Mouse (Mus musculus): ENCODE measurements at regions not wholly inside any gene's neighbourhood (a gene's known extent, or its start where the extent isn't known, plus 50 kb on each side); places are given as distances from the start of the nearest gene placed in this dataset.
A peak's percentile ranks its signal among the peaks of the same experiment; 100 is the strongest.

- Histone ChIP-seq H3K9ac (ENCODE audit: low read depth, low read length) (no peak overlapping the region), H3K27ac (ENCODE audit: low read depth, low read length) (no peak overlapping the region), H3K9me3 (ENCODE audit: control insufficient read depth, low read length) (no peaks in the 10 kb centered on the region), H3K4me2 (ENCODE audit: low read length) (no peak overlapping the region), H3K4me3 (ENCODE audit: low read length) (no peak overlapping the region), H3K27me3 (replicated peaks; ENCODE audit: control insufficient read depth, insufficient read depth, low read length) (no peaks in the 10 kb centered on the region), H3K36me3 (ENCODE audit: control insufficient read depth, insufficient read depth, low read length) (no peaks in the 10 kb centered on the region), H3K4me1 (ENCODE audit: control insufficient read depth, insufficient read depth, low read depth, low read length) (no peaks in the 10 kb centered on the region)
- 74% methylated on average over 2 of the region's 2 CpGs for WGBS
- ATAC-seq: no peak
Measured at GRCm38 (mm10) chr15:60762071-60762470, 91.5 kb downstream of the Fam84b start.

- Histone ChIP-seq H3K9ac (ENCODE audit: low read depth, low read length) (no peak overlapping the region), H3K4me2 (ENCODE audit: low read length) (no peak overlapping the region), H3K27ac (ENCODE audit: low read depth, low read length) (no peak overlapping the region), H3K4me1 (ENCODE audit: control insufficient read depth, insufficient read depth, low read depth, low read length) (no peaks in the 10 kb centered on the region), H3K36me3 (ENCODE audit: control insufficient read depth, insufficient read depth, low read length) (no peaks in the 10 kb centered on the region), H3K4me3 (ENCODE audit: low read length) (no peak overlapping the region), H3K27me3 (replicated peaks; ENCODE audit: control insufficient read depth, insufficient read depth, low read length) (no peaks in the 10 kb centered on the region), H3K9me3 (ENCODE audit: control insufficient read depth, low read length) (no peaks in the 10 kb centered on the region)
- 32% methylated on average over 6 of the region's 6 CpGs for WGBS
- peak; percentile 60 for ATAC-seq
Measured at GRCm38 (mm10) chr15:60760015-60760437, 93.6 kb downstream of the Fam84b start.

- no peaks in the 10 kb centered on the region for H3K9me3 ChIP-seq (ENCODE audit: control insufficient read depth, low read length)
- no peak for ATAC-seq
- H3K9ac ChIP-seq (ENCODE audit: low read depth, low read length): no peak overlapping the region
- H3K4me1 ChIP-seq (ENCODE audit: control insufficient read depth, insufficient read depth, low read depth, low read length): no peaks in the 10 kb centered on the region
- H3K4me3 ChIP-seq (ENCODE audit: low read length): no peak overlapping the region
- no peaks in the 10 kb centered on the region for H3K36me3 ChIP-seq (ENCODE audit: control insufficient read depth, insufficient read depth, low read length)
- H3K27me3 ChIP-seq (replicated peaks; ENCODE audit: control insufficient read depth, insufficient read depth, low read length): no peaks in the 10 kb centered on the region
- H3K27ac ChIP-seq (ENCODE audit: low read depth, low read length): no peak overlapping the region
- H3K4me2 ChIP-seq (ENCODE audit: low read length): no peak overlapping the region
- 88% methylated on average over 5 of the region's 5 CpGs for WGBS
Measured at GRCm38 (mm10) chr15:60754246-60754645, 99.3 kb downstream of the Fam84b start.

- 79% methylated on average over 2 of the region's 2 CpGs for WGBS
- Histone ChIP-seq H3K4me2 (ENCODE audit: low read length) (no peak overlapping the region), H3K9me3 (ENCODE audit: control insufficient read depth, low read length) (no peaks in the 10 kb centered on the region), H3K4me1 (ENCODE audit: control insufficient read depth, insufficient read depth, low read depth, low read length) (no peaks in the 10 kb centered on the region), H3K4me3 (ENCODE audit: low read length) (no peak overlapping the region), H3K9ac (ENCODE audit: low read depth, low read length) (no peak overlapping the region), H3K27ac (ENCODE audit: low read depth, low read length) (no peak overlapping the region), H3K27me3 (replicated peaks; ENCODE audit: control insufficient read depth, insufficient read depth, low read length) (no peaks in the 10 kb centered on the region), H3K36me3 (ENCODE audit: control insufficient read depth, insufficient read depth, low read length) (no peaks in the 10 kb centered on the region)
- ATAC-seq: no peak
Measured at GRCm38 (mm10) chr15:60739598-60739997, 114.0 kb downstream of the Fam84b start.

- no peaks in the 10 kb centered on the region for H3K36me3 ChIP-seq (ENCODE audit: control insufficient read depth, insufficient read depth, low read length)
- WGBS: 92% methylated on average over 3 of the region's 3 CpGs
- H3K4me3 ChIP-seq (ENCODE audit: low read length): no peak overlapping the region
- H3K4me1 ChIP-seq (ENCODE audit: control insufficient read depth, insufficient read depth, low read depth, low read length): no peaks in the 10 kb centered on the region
- no peak for ATAC-seq
- no peak overlapping the region for H3K9ac ChIP-seq (ENCODE audit: low read depth, low read length)
- H3K27me3 ChIP-seq (replicated peaks; ENCODE audit: control insufficient read depth, insufficient read depth, low read length): no peaks in the 10 kb centered on the region
- no peak overlapping the region for H3K27ac ChIP-seq (ENCODE audit: low read depth, low read length)
- no peak overlapping the region for H3K4me2 ChIP-seq (ENCODE audit: low read length)
- H3K9me3 ChIP-seq (ENCODE audit: control insufficient read depth, low read length): no peaks in the 10 kb centered on the region
Measured at GRCm38 (mm10) chr15:60738258-60738657, 115.3 kb downstream of the Fam84b start.

- no peaks in the 10 kb centered on the region for H3K27me3 ChIP-seq (replicated peaks; ENCODE audit: control insufficient read depth, insufficient read depth, low read length)
- no peaks in the 10 kb centered on the region for H3K36me3 ChIP-seq (ENCODE audit: control insufficient read depth, insufficient read depth, low read length)
- H3K9me3 ChIP-seq (ENCODE audit: control insufficient read depth, low read length): no peaks in the 10 kb centered on the region
- H3K27ac ChIP-seq (ENCODE audit: low read depth, low read length): no peak overlapping the region
- ATAC-seq: no peak
- no peaks in the 10 kb centered on the region for H3K4me1 ChIP-seq (ENCODE audit: control insufficient read depth, insufficient read depth, low read depth, low read length)
- no peak overlapping the region for H3K4me3 ChIP-seq (ENCODE audit: low read length)
- no peak overlapping the region for H3K9ac ChIP-seq (ENCODE audit: low read depth, low read length)
- no peak overlapping the region for H3K4me2 ChIP-seq (ENCODE audit: low read length)
Measured at GRCm38 (mm10) chr15:60732416-60732815, 121.2 kb downstream of the Fam84b start.

- H3K27ac ChIP-seq (ENCODE audit: low read depth, low read length): no peak overlapping the region
- H3K4me1 ChIP-seq (ENCODE audit: control insufficient read depth, insufficient read depth, low read depth, low read length): no peaks in the 10 kb centered on the region
- 48% methylated on average over 9 of the region's 9 CpGs for WGBS
- H3K36me3 ChIP-seq (ENCODE audit: control insufficient read depth, insufficient read depth, low read length): no peaks in the 10 kb centered on the region
- ATAC-seq: no peak
- no peaks in the 10 kb centered on the region for H3K27me3 ChIP-seq (replicated peaks; ENCODE audit: control insufficient read depth, insufficient read depth, low read length)
- no peak overlapping the region for H3K9ac ChIP-seq (ENCODE audit: low read depth, low read length)
- H3K4me2 ChIP-seq (ENCODE audit: low read length): no peak overlapping the region
- H3K4me3 ChIP-seq (ENCODE audit: low read length): no peak overlapping the region
- no peaks in the 10 kb centered on the region for H3K9me3 ChIP-seq (ENCODE audit: control insufficient read depth, low read length)
Measured at GRCm38 (mm10) chr15:60728754-60729153, 124.8 kb downstream of the Fam84b start.

GRCm38 (mm10) chr15:60728337-60728736 lies 125.2 kb downstream of the Fam84b start:
- WGBS: 75% methylated on average over 4 of the region's 4 CpGs
- ATAC-seq: no peak
- H3K27ac ChIP-seq (ENCODE audit: low read depth, low read length): no peak overlapping the region
- no peak overlapping the region for H3K4me2 ChIP-seq (ENCODE audit: low read length)
- H3K4me3 ChIP-seq (ENCODE audit: low read length): no peak overlapping the region
- H3K27me3 ChIP-seq (replicated peaks; ENCODE audit: control insufficient read depth, insufficient read depth, low read length): no peaks in the 10 kb centered on the region
- no peaks in the 10 kb centered on the region for H3K9me3 ChIP-seq (ENCODE audit: control insufficient read depth, low read length)
- H3K4me1 ChIP-seq (ENCODE audit: control insufficient read depth, insufficient read depth, low read depth, low read length): no peaks in the 10 kb centered on the region
- H3K9ac ChIP-seq (ENCODE audit: low read depth, low read length): no peak overlapping the region
- H3K36me3 ChIP-seq (ENCODE audit: control insufficient read depth, insufficient read depth, low read length): no peaks in the 10 kb centered on the region

GRCm38 (mm10) chr15:60719332-60719731 lies 134.2 kb downstream of the Fam84b start:
- Histone ChIP-seq H3K4me3 (ENCODE audit: low read length) (no peak overlapping the region), H3K9me3 (ENCODE audit: control insufficient read depth, low read length) (no peaks in the 10 kb centered on the region), H3K4me2 (ENCODE audit: low read length) (no peak overlapping the region), H3K27me3 (replicated peaks; ENCODE audit: control insufficient read depth, insufficient read depth, low read length) (no peaks in the 10 kb centered on the region), H3K9ac (ENCODE audit: low read depth, low read length) (no peak overlapping the region), H3K36me3 (ENCODE audit: control insufficient read depth, insufficient read depth, low read length) (no peaks in the 10 kb centered on the region), H3K4me1 (ENCODE audit: control insufficient read depth, insufficient read depth, low read depth, low read length) (no peaks in the 10 kb centered on the region), H3K27ac (ENCODE audit: low read depth, low read length) (no peak overlapping the region)
- no peak for ATAC-seq
- 89% methylated on average over 5 of the region's 5 CpGs for WGBS

GRCm38 (mm10) chr15:60708678-60709077 lies 144.9 kb downstream of the Fam84b start:
- no peaks in the 10 kb centered on the region for H3K9me3 ChIP-seq (ENCODE audit: control insufficient read depth, low read length)
- no peak overlapping the region for H3K9ac ChIP-seq (ENCODE audit: low read depth, low read length)
- ATAC-seq: no peak; the same call in 1 of the 2 replicates
- no peaks in the 10 kb centered on the region for H3K36me3 ChIP-seq (ENCODE audit: control insufficient read depth, insufficient read depth, low read length)
- H3K4me2 ChIP-seq (ENCODE audit: low read length): no peak overlapping the region
- H3K4me3 ChIP-seq (ENCODE audit: low read length): no peak overlapping the region
- H3K4me1 ChIP-seq (ENCODE audit: control insufficient read depth, insufficient read depth, low read depth, low read length): no peaks in the 10 kb centered on the region
- no peaks in the 10 kb centered on the region for H3K27me3 ChIP-seq (replicated peaks; ENCODE audit: control insufficient read depth, insufficient read depth, low read length)
- H3K27ac ChIP-seq (ENCODE audit: low read depth, low read length): no peak overlapping the region

All from hindbrain, embryonic 16.5 days (tissue).